Mouse (Mus musculus): Measurements from ENCODE around the gene Prkab2. TPM values are rescaled to one million over a fixed set of nuclear protein-coding genes. Genes with fewer than 3 reads are reported as not detected.

Prkab2 gene
- polyA plus RNA-seq, 1 experiment = 2.8 TPM

DNA sequence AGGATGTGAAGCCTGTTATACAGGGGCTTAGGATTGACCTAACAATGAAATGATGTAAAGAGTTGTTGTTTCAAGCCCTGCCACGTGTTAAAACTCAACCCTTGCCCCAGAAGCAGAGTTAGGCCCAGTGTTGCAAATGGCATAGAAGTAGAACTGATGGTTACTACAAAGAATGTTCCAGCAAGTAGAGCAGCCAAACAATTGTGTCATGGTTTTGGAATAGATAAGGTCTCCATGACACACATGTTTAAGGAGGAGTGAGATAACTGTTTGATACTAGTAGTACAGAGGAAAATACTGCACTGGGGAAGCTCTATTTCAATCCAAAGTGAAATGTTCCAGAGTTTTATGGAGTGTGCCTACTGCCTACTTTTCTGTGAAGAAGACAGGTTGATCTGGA lies 9.5 kb upstream of the Prkab2 start:
- no peak for DNase-seq (ENCODE audit: low read depth, low spot score)
- WGBS = 35% methylated on average over 1 of the region's 1 CpGs

DNA sequence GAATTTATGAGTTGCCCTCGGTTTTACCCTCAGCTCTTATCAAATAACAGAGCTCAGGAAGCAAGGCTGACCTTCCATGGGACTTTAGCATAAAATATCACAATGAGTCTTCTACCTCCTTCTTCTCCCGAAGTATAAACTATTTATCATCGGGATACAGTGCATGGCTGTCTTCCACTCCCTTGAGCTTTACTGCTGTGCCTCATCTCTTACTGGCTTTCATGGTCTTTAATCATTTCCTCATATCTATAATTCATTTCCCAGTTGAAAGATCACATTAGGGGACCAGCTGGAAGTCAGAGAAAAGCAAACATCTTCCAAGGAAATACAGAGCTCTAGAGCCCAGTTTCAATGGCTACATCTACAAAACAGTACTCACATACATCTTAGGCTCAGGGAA lies 9.0 kb upstream of the Prkab2 start:
- no peak for DNase-seq (ENCODE audit: low read depth, low spot score)
- 56% methylated on average over 3 of the region's 3 CpGs for WGBS

DNA sequence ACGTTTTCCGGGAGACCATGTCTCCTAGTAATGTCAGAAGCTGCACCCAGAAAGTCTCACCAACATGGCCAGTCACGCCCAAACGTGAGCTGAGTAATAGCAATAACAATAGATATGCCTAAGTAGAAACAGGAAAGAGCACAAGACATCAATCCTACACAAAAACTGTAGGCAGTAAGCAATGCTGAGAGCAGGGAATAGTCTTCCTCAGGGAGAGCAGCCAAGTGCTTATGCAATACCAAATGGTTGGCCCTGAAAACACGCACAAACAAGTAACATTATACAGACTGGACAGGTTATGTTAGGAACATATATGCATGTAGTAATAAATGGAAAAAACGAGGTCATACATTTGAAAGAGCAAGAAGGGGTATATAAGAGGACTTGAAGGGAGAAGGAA lies 8.5 kb upstream of the Prkab2 start:
- DNase-seq (ENCODE audit: low read depth, low spot score) = no peak
- WGBS = 60% methylated on average over 6 of the region's 6 CpGs

DNA sequence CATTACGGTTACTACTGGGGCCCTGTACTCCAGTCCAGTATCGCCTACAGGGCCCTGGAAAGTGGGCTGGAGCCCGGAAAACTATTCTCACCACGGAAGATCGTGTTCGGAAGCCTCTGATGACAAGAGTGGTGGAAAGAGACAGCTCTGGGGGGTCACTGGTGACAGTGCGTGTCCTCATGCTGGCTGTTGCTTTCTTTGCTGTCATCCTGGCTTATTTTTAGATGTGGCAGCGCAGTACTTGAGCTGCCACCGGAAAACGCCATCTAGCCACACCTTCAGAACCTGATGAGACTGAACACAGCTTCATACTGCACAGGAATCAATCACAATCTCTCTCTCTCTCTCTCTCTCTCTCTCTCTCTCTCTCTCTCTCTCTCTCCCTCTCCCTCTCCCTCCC lies 6.4 kb upstream of the Prkab2 start:
- no peak for DNase-seq (ENCODE audit: low read depth, low spot score)

DNA sequence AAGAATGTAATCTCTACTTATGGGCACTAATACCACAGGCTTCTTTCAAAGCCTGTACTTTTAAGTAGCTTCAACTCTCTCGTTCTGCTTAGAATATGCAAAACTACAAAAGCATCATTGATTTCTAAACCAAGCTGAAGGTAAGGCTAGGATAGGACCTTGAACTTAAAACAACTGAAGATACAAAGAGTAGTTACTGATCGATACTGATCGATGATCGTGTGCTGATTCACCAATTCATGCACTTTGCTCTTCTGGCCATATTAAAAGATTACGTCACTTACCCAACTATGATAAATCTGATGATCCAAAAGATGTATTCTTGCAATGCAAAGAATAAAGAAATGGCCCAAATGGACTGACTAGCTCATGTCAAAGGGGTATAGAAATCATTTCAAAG lies 4.2 kb upstream of the Prkab2 start:
- 89% methylated on average over 5 of the region's 5 CpGs for WGBS

More for the DNA sequence above, 6.4 kb upstream of the Prkab2 start:
- 91% methylated on average over 10 of the region's 10 CpGs for WGBS

DNA sequence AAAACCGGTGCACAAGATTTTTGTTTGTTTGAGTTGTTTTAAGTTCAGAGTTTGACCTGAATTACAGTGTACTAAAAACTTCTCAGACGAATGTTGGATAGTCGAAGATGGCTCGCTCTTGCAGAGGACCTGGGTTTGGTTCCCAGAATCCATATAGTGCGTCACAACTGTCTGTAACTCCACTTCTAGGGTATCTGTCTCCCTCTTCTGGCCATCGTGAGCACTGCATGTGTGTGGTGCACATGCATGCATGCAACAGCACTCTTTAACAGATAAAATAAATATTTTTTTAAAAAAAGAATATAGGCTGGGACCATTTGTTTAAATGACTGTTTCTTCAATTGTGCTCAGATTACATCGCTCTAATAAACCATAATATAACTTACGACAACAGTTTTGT lies 3.1 kb upstream of the Prkab2 start:
- DNase-seq (ENCODE audit: low read depth, low spot score) = no peak
- 85% methylated on average over 8 of the region's 8 CpGs for WGBS

More for the DNA sequence above, 4.2 kb upstream of the Prkab2 start:
- no peak for DNase-seq (ENCODE audit: low read depth, low spot score)

DNA sequence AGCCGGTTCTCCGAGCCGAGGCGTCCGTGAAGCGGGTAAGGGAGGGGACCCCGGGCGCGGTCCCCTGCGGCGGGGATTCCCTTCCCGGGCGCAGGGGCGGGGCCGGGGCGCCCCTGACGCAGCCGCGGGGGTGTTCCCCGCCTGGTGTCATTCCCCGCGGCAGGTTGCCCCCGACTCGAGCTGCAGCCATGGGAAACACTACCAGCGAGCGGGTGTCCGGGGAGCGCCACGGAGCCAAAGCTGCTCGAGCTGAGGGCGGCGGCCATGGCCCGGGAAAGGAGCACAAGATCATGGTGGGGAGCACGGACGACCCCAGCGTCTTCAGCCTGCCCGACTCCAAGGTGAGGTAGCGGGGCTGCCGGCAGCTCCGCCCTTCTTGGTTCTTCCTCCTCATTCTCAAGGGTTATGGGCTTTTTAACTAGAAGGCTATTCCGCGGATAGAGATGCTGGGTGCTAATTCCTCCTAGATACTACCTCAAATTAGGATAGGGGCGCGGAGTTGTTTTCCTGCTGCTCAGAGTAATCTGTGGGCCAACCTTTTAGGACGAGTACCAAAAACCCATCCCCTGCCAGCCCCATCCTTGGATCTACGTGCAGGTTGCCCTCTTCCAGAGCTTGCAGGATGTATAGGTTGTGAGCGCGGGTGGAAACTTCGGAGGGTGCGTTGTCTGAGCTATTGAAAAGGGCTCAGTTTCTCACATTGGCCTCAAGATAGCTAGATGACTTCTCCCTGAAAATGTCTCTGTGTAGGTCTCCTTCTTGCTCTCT lies 617 bp downstream of the Prkab2 start:
- no peak for DNase-seq (ENCODE audit: low read depth, low spot score)

DNA sequence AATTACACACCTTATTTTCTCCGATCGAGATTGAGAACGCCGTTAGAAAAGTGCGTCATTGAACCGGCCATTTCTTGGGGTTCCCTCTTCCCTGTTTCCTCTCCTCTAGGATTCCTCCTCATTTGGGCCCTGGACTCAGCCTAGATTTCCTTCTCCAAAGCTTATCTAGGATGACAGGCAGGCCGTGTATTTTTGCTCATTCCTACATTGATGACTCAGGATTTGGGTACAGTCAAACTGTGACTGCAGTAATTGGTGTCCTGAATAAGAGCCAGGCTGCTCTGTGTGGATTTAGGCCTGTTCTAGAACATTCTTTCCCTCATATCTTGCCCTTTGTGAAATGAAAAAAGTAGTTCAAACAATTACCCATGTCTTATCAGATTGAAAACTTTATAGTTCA lies 1.8 kb downstream of the Prkab2 start:
- DNase-seq (ENCODE audit: low read depth, low spot score) = no peak
- 78% methylated on average over 7 of the region's 7 CpGs for WGBS

More for the DNA sequence above, 617 bp downstream of the Prkab2 start:
- 1% methylated on average over 48 of the region's 50 CpGs for WGBS

DNA sequence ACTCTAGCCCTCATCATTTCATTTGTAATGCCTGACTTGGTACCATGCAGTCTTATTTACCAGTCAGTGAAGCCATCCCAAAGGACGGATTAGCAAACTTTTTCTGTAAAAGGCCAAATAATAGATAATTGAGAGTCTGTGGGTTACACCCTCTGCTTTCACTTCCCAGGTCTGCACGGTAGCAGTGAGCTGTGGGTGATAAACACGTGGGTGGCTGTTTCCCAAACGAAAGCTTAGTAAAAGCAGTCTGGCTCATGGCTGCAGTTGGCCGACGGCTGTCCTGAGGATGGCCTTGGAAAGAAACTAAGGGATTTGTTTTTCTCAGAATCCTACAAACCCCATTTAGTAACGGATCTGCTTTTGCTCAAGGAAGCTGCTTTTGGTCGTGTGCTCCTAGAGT lies 3.2 kb downstream of the Prkab2 start:
- no peak for DNase-seq (ENCODE audit: low read depth, low spot score)
- 59% methylated on average over 8 of the region's 8 CpGs for WGBS

DNA sequence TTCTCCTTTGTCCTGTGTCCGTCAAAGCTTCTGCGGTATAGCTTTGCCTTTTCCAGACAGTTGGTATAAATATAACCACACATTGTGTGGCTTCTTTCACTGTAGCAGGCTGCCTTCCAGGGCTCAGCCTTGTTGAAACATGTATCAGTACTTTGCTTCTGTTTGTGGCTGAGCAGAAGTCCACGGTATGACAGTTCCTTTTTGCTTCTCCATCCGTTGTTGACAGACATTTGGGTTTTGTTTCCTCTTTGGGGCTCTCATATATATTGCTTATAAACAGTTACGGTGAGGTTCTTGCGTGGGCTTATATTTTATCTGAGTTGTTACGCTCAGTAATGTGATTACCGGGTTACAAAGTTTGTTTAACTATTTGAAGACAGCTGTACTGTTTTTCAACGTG lies 7.5 kb downstream of the Prkab2 start:
- WGBS = 73% methylated on average over 9 of the region's 9 CpGs
- no peak for DNase-seq (ENCODE audit: low read depth, low spot score)

DNA sequence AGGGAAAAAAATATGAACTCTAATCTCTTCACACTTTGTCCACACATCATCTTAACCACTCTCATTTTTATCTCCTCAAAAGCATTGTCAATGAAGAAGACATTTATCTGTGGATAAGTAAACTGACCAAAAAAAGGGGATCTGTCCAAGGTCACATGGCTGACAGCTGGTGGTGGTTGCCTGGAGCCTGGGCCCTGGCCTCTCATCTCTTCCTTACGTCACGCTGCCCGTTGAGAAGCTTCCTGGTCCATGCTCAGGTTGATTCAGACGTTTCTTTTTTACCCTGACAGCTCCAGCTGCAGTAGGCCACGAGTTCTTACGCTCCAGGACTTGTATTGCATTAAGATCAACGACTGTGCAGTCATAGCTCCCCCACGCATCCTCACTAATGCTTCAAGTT lies 8.2 kb downstream of the Prkab2 start:
- DNase-seq (ENCODE audit: low read depth, low spot score) = no peak
- 67% methylated on average over 8 of the region's 8 CpGs for WGBS

DNA sequence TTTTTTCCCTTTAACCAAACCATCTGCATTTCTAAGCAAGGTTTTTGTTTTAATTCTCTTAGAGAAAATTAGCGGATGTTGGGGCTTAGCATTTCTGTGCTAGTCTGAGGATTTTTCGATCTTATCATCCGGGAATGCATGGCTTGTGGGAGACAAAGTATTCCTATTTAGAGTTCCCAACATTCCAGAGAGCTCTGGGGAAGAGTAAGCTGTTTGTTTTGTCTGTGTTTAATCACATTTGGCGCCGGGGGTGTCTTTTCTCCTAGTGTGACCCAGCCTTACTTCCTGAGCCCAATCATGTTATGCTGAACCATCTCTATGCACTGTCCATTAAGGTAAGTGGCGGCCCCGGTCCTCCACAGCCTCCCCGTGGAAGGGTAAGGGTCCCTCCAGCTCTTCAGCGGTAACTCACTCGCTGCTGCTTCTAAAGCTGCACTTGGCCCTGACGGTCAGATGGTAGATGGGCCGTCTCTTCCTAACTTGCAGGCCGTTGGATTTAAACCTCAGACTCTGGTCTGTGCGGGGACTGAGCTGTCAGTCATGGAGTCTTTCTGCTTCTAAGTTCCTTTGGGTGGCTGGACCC lies 9.2 kb downstream of the Prkab2 start:
- DNase-seq (ENCODE audit: low read depth, low spot score) = no peak
- WGBS = 72% methylated on average over 14 of the region's 14 CpGs

DNA sequence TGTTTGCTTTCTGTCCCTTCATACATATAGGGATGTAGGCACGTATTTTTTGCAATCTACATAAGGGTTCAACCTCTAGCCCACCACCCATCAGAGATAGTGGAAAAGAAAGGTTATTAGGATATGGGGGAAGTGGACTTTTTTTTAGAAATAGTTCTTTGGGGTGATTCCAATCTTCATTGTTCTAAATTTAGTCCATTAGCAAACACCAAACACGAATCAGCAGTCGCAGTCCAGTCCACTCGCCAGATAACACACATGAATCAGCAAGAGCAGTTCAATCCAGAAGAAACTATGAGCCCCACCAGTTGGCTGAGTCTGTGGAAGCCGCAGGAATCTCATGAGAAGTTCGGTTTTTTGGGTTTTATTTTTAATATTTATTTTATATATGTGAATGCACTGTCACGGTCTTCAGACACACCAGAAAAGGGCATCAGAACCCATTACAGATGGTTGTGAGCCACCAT lies 16.7 kb downstream of the Prkab2 start, which contains the start of gene Gm17651:
TSS of gene Gm17651 (minus strand) at position 51 of the 467 bp plus-strand sequence.
- DNase-seq (ENCODE audit: low read depth, low spot score) = no peak
- 84% methylated on average over 7 of the region's 7 CpGs for WGBS

DNA sequence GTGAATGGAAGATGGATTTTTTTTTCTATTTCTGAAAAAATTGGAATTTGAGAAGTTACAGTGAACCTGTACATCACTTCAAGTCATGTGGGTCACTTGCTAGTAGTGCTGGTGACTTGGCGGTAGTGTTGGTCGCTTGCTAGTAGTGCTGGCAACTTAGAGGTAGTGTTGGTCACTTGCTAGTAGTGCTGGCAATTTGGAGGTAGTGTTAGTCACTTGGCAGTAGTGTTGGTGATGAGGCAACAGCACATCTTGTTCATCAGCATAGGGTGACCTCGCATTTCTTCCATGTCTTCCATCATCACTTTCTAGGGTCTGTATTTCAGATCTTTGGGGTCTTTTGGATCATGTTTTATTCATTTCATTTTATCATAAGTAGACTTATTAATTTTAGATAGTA lies 18.1 kb downstream of the Prkab2 start:
- WGBS = 95% methylated on average over 3 of the region's 3 CpGs
- no peak for DNase-seq (ENCODE audit: low read depth, low spot score)

DNA sequence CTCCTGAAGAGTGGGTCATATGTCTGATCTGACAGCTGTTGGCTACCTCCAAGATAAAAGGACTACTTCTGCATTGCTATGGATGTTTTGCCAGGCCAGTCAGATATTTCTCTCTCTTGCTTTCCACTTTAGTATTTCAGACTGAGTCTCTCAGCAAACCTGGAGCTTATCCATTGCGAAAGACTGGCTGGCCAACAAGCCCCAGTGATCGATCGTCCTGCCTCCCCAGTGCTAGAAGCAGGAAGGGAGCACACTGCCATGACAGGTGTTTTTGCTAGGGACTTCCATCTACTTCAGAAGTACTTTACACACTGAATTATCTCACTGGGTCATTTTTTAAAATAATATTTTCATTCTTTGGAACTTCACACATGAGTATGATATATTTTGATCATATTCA lies 20.4 kb downstream of the Prkab2 start:
- 87% methylated on average over 3 of the region's 3 CpGs for WGBS
- no peak for DNase-seq (ENCODE audit: low read depth, low spot score)

DNA sequence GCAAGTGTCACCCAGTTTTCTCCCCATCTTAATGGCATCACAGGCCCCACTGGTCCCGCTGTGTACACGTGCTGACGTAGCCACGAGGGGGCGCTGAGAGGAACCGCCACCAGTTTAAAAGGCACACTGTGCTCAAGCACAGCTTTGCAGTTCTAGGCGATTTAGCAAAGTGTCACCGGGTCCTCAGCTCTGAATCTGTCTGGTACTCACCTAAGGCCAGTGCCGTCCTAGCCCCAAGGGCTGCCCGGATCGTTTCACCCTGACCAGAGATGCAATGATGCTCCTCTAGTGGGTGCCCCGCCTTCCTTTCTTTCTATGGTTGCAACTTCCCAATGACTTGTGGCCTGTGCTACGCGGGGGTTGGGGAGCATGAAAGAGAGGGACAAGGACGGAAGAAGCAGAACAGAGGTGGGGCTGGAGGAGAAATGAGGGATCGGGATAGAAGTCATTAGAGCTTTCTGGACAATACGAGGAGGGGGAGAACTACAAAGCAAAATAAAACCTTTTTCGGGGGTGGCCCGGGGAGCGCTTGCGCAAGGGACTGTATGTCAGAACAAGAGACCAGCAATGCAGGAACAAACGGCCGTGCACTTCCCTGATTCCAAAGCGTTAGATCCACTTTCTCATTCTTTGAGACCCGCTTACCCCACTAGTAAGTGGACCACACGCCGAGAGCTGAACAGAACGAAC lies 22.8 kb downstream of the Prkab2 start:
- 4% methylated on average over 28 of the region's 28 CpGs for WGBS
- DNase-seq (ENCODE audit: low read depth, low spot score) = no peak

DNA sequence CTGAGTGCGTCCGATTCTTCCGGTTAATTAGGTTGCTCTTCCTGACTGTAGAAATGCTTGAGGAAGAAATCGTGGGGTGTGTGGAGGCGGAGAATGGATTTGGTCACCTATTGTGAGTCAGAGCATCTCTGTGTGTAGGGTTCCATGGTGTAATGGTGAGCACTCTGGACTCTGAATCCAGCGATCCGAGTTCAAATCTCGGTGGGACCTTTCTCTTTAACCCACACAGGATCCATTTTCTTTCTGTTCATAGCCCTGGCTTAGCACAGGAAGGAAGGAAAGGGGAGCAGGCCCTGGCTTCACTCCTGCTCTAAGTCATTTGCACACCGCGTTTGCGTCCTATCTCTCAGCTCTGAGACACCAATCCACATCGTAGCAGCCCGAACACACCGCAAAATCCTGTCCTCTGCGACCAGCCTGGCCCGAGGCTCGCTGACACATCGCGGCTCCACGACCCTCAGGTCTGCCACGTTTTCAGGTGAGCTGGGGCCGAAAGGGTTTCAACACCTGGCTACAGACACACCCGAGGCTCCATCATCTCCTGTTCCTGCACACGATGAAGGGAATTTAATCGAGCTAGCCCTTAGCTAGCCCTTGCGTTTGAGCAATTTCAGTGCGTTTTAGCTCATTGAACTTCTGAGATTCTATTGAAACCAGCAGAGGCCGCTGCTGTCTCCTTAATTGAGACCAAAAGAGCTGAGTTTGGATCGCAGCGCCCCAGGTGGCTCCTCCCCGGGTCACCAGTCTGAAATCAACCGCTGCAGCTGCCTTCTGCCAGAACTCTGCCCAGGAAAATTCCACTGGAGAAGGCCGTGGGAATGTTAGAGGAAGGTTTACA lies 23.5 kb downstream of the Prkab2 start:
- WGBS = 1% methylated on average over 33 of the region's 33 CpGs

DNA sequence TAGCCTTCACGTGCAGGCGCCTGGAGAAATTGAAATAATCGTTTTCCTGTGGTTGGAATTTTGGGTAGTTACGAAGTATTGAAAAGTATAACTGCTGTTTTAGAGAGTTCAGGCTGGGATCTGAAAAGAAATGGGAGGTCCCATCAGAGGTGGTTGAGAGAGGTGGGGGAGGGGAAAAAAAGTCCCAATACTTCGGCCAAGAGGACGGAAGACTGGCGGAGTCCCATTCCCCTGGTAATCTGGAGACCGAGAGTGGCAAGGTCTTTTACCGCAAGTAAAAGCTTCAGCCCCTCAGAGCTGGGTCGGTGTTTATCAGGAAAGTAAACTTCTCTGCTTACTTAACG lies 24.1 kb downstream of the Prkab2 start:
- DNase-seq (ENCODE audit: low read depth, low spot score) = no peak
- WGBS = 24% methylated on average over 11 of the region's 11 CpGs

More for the DNA sequence above, 23.5 kb downstream of the Prkab2 start:
- DNase-seq (ENCODE audit: low read depth, low spot score) = peak; percentile 75

DNA sequence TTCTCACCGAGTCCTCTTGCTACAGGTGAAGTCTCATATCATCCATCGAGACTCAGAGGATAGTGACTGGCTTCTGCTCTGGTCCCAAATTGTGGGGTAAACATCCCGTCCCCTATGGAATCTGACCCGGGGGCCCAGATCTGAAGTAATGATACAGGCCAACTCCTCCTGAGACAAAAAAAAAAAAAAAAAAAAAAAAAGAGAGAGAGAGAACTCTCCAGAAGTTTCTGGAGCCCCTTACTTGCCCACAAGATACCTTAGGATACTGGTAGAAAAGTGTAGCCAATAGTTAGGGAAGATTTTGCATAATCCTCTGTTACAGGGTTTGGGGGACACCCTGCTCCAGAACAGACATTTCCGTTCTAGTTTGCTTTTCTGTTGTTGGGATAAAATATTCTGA lies 24.6 kb downstream of the Prkab2 start:
- WGBS = 51% methylated on average over 5 of the region's 5 CpGs
- DNase-seq (ENCODE audit: low read depth, low spot score) = no peak

All from large intestine, adult 2 months (tissue).